Mouse (Mus musculus): ENCODE measurements at regions not wholly inside any gene's neighbourhood (a gene's known extent, or its start where the extent isn't known, plus 50 kb on each side); places are given as distances from the start of the nearest gene placed in this dataset.

DNA sequence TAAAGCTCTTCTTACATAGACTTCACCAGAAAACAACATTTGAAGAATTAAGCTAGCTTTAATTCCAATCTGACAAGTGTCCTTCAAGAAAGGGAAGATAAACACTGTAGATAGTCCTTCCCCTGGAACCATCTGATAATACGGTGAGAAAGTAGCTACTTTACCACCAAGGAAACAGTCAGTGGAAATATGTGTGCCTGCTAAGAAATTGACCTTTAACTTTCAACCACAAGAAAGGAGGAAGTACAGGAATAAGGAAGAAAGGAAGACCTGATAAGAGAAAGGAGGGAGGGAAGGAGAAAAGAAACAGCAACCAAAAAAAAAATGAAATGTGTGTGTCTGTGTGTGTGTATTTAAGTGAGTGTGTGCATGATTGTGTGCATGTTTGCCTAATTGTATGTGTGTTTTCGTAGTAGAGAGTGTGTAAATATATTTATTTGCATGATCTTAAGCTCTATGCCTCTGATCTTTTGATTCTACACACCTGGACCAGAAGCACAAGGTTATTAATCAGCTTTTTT lies 831.3 kb downstream of the Pla2g4a start:
- H3K4me2 ChIP-seq (replicated peaks; ENCODE audit: low read depth, low read length, severe bottlenecking), result no peak overlapping the region
- no peak overlapping the region for H3K9ac ChIP-seq (ENCODE audit: low read depth, low read length, severe bottlenecking)
- no peak overlapping the region for H3K4me3 ChIP-seq (replicated peaks; ENCODE audit: low read length)
- H3K4me1 ChIP-seq (ENCODE audit: control insufficient read depth, insufficient read depth, low read length), result no peaks in the 10 kb centered on the region
- no peaks in the 10 kb centered on the region for H3K27me3 ChIP-seq (ENCODE audit: control insufficient read depth, insufficient read depth, low read length)
- no peaks in the 10 kb centered on the region for H3K9me3 ChIP-seq (ENCODE audit: control insufficient read depth, low read length)
- H3K27ac ChIP-seq (replicated peaks; ENCODE audit: low read depth, low read length), result no peak overlapping the region
- TF ChIP-seq POLR2A (IDR thresholded peaks at IDR 0.05; ENCODE audit: borderline replicate concordance, extremely low read depth, insufficient read depth, insufficient read length), result no peak
- no peaks in the 10 kb centered on the region for H3K36me3 ChIP-seq (ENCODE audit: control insufficient read depth, insufficient read depth, low read length)
- DNase-seq (ENCODE audit: low spot score) (no peak), ATAC-seq (ENCODE audit: low FRiP score, low read depth) (no peak)
- WGBS, result 76% methylated on average over 2 of the region's 2 CpGs

- TF ChIP-seq POLR2A (IDR thresholded peaks at IDR 0.05; ENCODE audit: borderline replicate concordance, extremely low read depth, insufficient read depth, insufficient read length), result no peak
- Histone ChIP-seq H3K9me3 (ENCODE audit: control insufficient read depth, low read length) (no peaks in the 10 kb centered on the region), H3K27me3 (ENCODE audit: control insufficient read depth, insufficient read depth, low read length) (no peaks in the 10 kb centered on the region), H3K4me2 (replicated peaks; ENCODE audit: low read depth, low read length, severe bottlenecking) (no peak overlapping the region), H3K27ac (replicated peaks; ENCODE audit: low read depth, low read length) (no peak overlapping the region), H3K9ac (ENCODE audit: low read depth, low read length, severe bottlenecking) (no peak overlapping the region), H3K36me3 (ENCODE audit: control insufficient read depth, insufficient read depth, low read length) (no peaks in the 10 kb centered on the region), H3K4me3 (replicated peaks; ENCODE audit: low read length) (no peak overlapping the region), H3K4me1 (ENCODE audit: control insufficient read depth, insufficient read depth, low read length) (no peaks in the 10 kb centered on the region)
- DNase-seq (ENCODE audit: low spot score) (no peak), ATAC-seq (ENCODE audit: low FRiP score, low read depth) (no peak)
Observed at GRCm38 (mm10) chr1:149129138-149129537, 832.0 kb downstream of the Pla2g4a start.

DNA sequence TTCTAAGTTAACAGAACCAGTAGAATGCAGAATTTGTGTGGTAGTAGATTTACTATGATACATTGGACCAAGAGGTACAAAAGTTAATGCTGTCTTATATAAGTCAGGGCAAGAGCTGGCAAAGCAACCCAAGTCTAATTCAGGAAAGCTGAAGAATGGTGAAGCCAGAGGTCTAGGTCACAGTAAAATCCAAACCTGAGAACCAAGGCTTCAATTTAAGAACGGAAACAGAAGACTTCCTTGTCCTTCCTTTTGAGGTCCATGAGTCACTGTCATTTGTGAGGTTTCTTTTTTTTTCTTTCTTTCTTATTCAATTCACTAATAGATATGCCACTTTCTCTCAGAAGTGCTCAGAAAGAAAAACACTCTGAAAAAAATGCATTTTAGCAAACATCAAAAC lies 833.4 kb downstream of the Pla2g4a start:
- Histone ChIP-seq H3K4me1 (ENCODE audit: control insufficient read depth, insufficient read depth, low read length) (no peaks in the 10 kb centered on the region), H3K4me3 (replicated peaks; ENCODE audit: low read length) (no peak overlapping the region), H3K4me2 (replicated peaks; ENCODE audit: low read depth, low read length, severe bottlenecking) (no peak overlapping the region), H3K27me3 (ENCODE audit: control insufficient read depth, insufficient read depth, low read length) (no peaks in the 10 kb centered on the region), H3K27ac (replicated peaks; ENCODE audit: low read depth, low read length) (no peak overlapping the region), H3K9me3 (ENCODE audit: control insufficient read depth, low read length) (no peaks in the 10 kb centered on the region), H3K36me3 (ENCODE audit: control insufficient read depth, insufficient read depth, low read length) (no peaks in the 10 kb centered on the region), H3K9ac (ENCODE audit: low read depth, low read length, severe bottlenecking) (no peak overlapping the region)
- no peak for DNase-seq (ENCODE audit: low spot score)
- TF ChIP-seq POLR2A (IDR thresholded peaks at IDR 0.05; ENCODE audit: borderline replicate concordance, extremely low read depth, insufficient read depth, insufficient read length), result no peak
- WGBS, result 82% methylated on average over 1 of the region's 1 CpGs
- no peak for ATAC-seq (ENCODE audit: low FRiP score, low read depth)

GRCm38 (mm10) chr1:149103396-149103795 lies 857.7 kb downstream of the Pla2g4a start:
- H3K9ac ChIP-seq (ENCODE audit: low read depth, low read length, severe bottlenecking), result no peak overlapping the region
- no peak overlapping the region for H3K27ac ChIP-seq (replicated peaks; ENCODE audit: low read depth, low read length)
- no peak overlapping the region for H3K4me2 ChIP-seq (replicated peaks; ENCODE audit: low read depth, low read length, severe bottlenecking)
- H3K36me3 ChIP-seq (ENCODE audit: control insufficient read depth, insufficient read depth, low read length), result no peaks in the 10 kb centered on the region
- no peak for TF ChIP-seq POLR2A (IDR thresholded peaks at IDR 0.05; ENCODE audit: borderline replicate concordance, extremely low read depth, insufficient read depth, insufficient read length)
- no peak overlapping the region for H3K4me3 ChIP-seq (replicated peaks; ENCODE audit: low read length)
- no peak for DNase-seq (ENCODE audit: low spot score)
- H3K9me3 ChIP-seq (ENCODE audit: control insufficient read depth, low read length), result no peaks in the 10 kb centered on the region
- no peaks in the 10 kb centered on the region for H3K4me1 ChIP-seq (ENCODE audit: control insufficient read depth, insufficient read depth, low read length)
- 58% methylated on average over 2 of the region's 2 CpGs for WGBS
- no peak for ATAC-seq (ENCODE audit: low FRiP score, low read depth)
- H3K27me3 ChIP-seq (ENCODE audit: control insufficient read depth, insufficient read depth, low read length), result no peaks in the 10 kb centered on the region

- no peaks in the 10 kb centered on the region for H3K4me1 ChIP-seq (ENCODE audit: control insufficient read depth, insufficient read depth, low read length)
- no peak for DNase-seq (ENCODE audit: low spot score)
- no peaks in the 10 kb centered on the region for H3K36me3 ChIP-seq (ENCODE audit: control insufficient read depth, insufficient read depth, low read length)
- no peak overlapping the region for H3K27ac ChIP-seq (replicated peaks; ENCODE audit: low read depth, low read length)
- ATAC-seq (ENCODE audit: low FRiP score, low read depth), result no peak
- no peak overlapping the region for H3K4me2 ChIP-seq (replicated peaks; ENCODE audit: low read depth, low read length, severe bottlenecking)
- no peaks in the 10 kb centered on the region for H3K9me3 ChIP-seq (ENCODE audit: control insufficient read depth, low read length)
- TF ChIP-seq POLR2A (IDR thresholded peaks at IDR 0.05; ENCODE audit: borderline replicate concordance, extremely low read depth, insufficient read depth, insufficient read length), result no peak
- WGBS, result 76% methylated on average over 1 of the region's 1 CpGs
- H3K27me3 ChIP-seq (ENCODE audit: control insufficient read depth, insufficient read depth, low read length), result no peaks in the 10 kb centered on the region
- no peak overlapping the region for H3K9ac ChIP-seq (ENCODE audit: low read depth, low read length, severe bottlenecking)
- H3K4me3 ChIP-seq (replicated peaks; ENCODE audit: low read length), result no peak overlapping the region
Observed at GRCm38 (mm10) chr1:149097426-149097825, 863.7 kb downstream of the Pla2g4a start.

- WGBS, result 74% methylated on average over 1 of the region's 1 CpGs
- no peak for ATAC-seq (ENCODE audit: low FRiP score, low read depth)
- TF ChIP-seq POLR2A (IDR thresholded peaks at IDR 0.05; ENCODE audit: borderline replicate concordance, extremely low read depth, insufficient read depth, insufficient read length), result no peak
Observed at GRCm38 (mm10) chr1:149074681-149075080, 886.4 kb downstream of the Pla2g4a start.

More at GRCm38 (mm10) chr1:149074681-149075080, 886.4 kb downstream of the Pla2g4a start:
- no peak overlapping the region for H3K9ac ChIP-seq (ENCODE audit: low read depth, low read length, severe bottlenecking)
- DNase-seq (ENCODE audit: low spot score), result no peak
- no peak overlapping the region for H3K4me3 ChIP-seq (replicated peaks; ENCODE audit: low read length)
- H3K27me3 ChIP-seq (ENCODE audit: control insufficient read depth, insufficient read depth, low read length), result no peaks in the 10 kb centered on the region
- no peaks in the 10 kb centered on the region for H3K9me3 ChIP-seq (ENCODE audit: control insufficient read depth, low read length)
- H3K4me2 ChIP-seq (replicated peaks; ENCODE audit: low read depth, low read length, severe bottlenecking), result no peak overlapping the region
- no peaks in the 10 kb centered on the region for H3K36me3 ChIP-seq (ENCODE audit: control insufficient read depth, insufficient read depth, low read length)
- H3K27ac ChIP-seq (replicated peaks; ENCODE audit: low read depth, low read length), result no peak overlapping the region
- H3K4me1 ChIP-seq (ENCODE audit: control insufficient read depth, insufficient read depth, low read length), result no peaks in the 10 kb centered on the region

Measured in limb, embryonic 14.5 days (tissue).